Mouse (Mus musculus) right cerebral cortex, adult 2 months (tissue): ENCODE data around the gene Srrm3.

Experiments used
- DNase-seq, 2 experiments: peaks; one replicate each; pipeline ENCODE4 v3.0.0; 2021 to 2022; ENCODE audit warnings: low spot score in 2 of 2

The Srrm3 gene

GRCm38 (mm10) chr5:135822316-135822944, 15.7 kb downstream of the Srrm3 start:
- DNase-seq = peak in 1 of 2 experiments; percentile 32

DNA sequence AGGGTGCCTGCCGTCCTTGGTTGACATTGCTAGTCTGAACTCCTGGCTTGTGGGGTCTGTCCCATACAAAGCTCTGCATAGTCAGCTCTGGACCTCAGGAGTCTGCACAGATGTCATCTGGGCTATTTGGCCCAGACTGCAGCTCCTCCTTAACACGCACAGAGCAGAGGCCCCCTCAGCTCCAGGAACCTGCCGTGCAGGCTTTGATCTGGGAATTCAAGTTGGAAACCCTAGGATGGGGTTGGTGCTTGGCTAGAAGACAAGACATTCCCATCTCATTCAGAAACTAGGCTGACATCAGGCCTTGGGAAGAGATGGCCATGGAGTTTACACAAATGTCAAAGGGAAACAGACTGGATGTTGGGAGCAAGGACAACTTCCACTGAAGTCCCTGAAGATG, 17.8 kb downstream of the Srrm3 start:
- no peak for DNase-seq

DNA sequence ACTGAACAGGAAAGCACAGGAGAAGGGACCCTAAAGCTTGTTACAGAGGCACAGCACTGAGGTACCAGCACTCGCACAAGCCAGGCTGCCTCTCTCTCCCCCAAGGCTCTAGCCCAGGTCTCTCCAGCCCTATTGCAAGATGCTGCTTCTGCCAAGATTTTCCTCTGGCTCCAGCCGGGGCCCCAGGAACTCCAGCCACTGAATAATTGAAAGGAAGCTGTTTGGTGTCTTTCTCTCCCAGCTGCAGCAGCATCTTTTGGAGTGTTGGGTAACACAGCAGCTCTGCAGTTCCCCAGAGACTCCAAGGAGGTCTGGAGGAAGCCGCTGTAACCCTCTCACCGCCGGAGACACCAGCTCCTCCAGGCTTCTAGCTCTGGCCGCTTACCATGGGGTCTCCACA, 19.5 kb downstream of the Srrm3 start:
- DNase-seq = no peak

DNA sequence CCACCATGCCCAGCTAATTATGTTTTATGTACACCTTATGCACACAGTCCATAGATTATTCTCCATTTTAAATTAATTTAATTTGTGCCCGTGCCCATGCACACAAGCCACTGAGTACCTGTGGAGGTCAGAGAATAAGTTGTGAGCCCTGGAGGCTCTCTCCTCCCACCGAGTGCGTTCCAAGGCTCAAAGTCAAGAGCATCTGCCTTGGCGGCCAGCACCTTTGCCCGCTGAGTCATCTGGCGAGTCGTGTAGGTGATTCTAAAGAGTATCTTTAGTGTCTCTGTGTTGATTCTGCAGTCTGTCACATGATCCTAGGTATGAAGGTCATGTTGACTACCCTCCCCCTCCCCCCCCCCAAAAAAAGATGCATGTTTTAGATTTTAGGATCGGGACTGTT, 22.7 kb downstream of the Srrm3 start:
- no peak for DNase-seq

DNA sequence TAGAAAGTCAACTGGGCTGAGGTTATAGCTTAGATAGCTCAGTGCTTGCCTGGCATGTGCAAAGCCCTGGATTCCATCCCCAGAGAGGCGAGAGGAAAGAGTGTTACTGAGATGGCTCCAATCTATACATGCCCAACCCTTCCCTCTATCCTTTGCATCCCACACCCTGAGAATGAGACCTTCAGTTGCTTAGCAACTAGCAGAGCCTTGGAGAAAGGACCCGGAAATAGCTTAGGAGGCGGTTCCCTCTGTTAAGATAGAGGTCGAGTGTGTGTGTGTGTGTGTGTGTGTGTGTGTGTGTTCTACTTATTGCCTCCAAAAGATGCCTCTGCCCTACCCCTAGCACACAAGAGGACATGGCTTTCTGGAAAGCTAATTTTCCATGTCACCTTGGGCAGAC, 26.0 kb downstream of the Srrm3 start:
- peak; percentile 66 to 73 for DNase-seq

- peak; percentile 67 to 68 for DNase-seq
Observed at GRCm38 (mm10) chr5:135834769-135835491, 28.2 kb downstream of the Srrm3 start.

DNA sequence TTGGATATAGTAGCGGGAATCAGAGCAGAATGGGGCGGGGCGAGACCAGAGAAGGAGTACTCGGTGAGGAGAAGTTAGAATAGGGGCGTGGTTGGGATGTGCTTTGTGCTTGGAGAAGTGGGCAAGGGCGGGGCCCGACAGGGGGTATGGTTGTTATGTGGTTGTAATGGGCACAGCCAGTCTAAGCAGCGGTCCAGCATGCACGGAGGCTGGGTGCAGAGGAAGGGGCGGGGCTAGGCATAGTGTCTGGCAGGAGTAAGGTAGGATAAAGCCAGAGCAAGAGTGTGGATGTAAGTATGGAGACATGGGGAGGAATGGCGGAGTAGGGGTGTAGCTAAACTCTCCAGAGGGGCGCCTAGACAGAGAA, 28.8 kb downstream of the Srrm3 start:
- DNase-seq = no peak

- DNase-seq = no peak
Observed at GRCm38 (mm10) chr5:135835981-135836380, 29.3 kb downstream of the Srrm3 start.

DNA sequence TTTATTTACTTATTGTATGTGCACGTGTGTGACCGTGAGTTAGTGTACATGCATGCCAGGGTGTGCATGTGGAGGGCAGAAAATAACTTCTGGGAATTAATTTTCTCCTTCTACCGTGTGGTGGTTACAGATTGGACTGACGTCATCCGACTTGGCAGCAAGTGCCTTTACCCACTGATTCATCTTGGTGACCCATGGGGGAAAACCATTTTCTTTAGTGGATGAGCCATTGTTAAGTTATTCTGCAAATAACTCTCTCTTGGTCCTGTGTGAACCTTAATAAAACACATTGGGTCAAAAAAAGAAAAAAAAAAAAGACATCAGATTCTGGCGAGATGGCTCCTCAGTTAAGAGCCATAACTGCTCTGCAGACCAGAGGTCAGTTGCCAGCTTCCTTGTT, 35.0 kb downstream of the Srrm3 start:
- DNase-seq = no peak

GRCm38 (mm10) chr5:135843418-135843817, 36.7 kb downstream of the Srrm3 start:
- no peak for DNase-seq

GRCm38 (mm10) chr5:135845676-135846320, 39.1 kb downstream of the Srrm3 start:
- no peak for DNase-seq

GRCm38 (mm10) chr5:135847460-135847859, 40.8 kb downstream of the Srrm3 start:
- no peak for DNase-seq

- peak; percentile 44 to 48 for DNase-seq
Observed at GRCm38 (mm10) chr5:135847881-135848280, 41.2 kb downstream of the Srrm3 start.

- DNase-seq = no peak
Observed at GRCm38 (mm10) chr5:135851024-135851423, 44.3 kb downstream of the Srrm3 start.

GRCm38 (mm10) chr5:135851481-135851880, 44.8 kb downstream of the Srrm3 start:
- no peak for DNase-seq

- no peak for DNase-seq
Observed at GRCm38 (mm10) chr5:135852421-135852820, 45.7 kb downstream of the Srrm3 start.

- no peak for DNase-seq
Observed at GRCm38 (mm10) chr5:135853731-135854130, 47.0 kb downstream of the Srrm3 start.

- peak; percentile 83 to 85 for DNase-seq
Observed at GRCm38 (mm10) chr5:135855156-135855555, 48.5 kb downstream of the Srrm3 start.

DNA sequence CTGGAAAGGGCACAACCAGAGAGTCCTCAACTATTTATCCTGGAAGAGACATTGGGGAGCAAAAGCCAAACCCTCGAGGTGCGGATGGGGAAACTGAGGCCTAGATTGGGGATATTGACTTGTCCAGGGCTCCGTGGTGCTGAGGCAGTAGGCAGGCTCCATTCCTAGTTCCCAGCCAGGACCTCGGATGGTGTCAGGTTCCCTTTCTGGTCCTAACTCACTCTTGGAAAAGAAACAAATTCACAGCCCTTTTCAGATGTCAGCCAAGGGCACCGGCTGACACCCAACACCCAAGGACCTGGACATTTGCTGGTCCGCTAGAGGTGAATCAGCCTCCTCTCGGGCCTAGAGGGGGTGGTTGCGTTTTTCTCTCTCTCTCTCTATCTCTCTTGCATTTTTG, 60.0 kb downstream of the Srrm3 start:
- no peak for DNase-seq

DNA sequence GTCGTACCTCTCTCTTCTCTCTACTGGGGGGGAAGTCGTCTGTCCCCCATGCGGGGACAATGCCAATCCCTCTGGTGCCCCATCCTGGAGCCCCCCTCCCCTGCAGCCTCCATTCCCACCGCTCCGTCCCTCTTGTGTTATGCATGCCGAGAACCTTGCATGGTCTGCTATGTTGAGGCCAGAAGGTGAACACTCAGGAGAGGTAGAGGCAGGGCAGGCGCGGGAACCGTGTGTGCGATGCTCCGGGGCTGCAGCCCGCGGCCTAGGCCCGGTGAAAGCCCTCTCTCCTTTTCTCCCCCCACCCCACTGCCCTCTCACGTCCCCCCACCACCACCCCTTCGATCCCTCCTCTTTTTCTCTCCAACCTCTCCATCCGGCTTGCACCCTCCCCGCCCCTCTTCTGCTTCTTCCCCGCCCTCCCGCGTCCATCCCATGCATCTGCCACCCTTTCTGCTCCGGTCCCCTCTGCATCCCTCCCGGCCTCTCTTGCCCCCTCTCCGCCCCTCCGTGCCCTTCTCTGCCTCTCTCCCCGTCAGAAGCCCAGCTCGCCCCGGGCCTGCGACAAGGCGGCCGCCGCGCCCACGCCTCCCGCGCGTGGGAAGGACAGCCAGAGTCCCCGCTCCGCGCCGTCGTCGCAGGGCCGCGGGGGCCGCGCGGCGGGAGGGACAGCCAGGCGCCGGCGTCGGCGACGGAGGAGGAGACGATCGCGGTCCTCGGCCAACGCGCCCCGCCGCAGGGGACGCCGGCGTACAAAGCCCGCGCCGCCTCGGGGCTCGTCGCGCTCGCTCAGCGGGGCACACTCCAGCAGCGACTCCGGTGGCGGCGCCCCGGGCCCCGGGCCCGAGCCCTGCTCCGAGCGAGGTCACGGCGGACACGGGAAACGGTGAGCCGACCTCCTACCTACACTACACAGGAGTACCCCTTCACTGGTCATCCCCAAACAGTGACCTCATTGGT, 61.2 kb downstream of the Srrm3 start:
- peak; percentile 48 to 54 for DNase-seq

DNA sequence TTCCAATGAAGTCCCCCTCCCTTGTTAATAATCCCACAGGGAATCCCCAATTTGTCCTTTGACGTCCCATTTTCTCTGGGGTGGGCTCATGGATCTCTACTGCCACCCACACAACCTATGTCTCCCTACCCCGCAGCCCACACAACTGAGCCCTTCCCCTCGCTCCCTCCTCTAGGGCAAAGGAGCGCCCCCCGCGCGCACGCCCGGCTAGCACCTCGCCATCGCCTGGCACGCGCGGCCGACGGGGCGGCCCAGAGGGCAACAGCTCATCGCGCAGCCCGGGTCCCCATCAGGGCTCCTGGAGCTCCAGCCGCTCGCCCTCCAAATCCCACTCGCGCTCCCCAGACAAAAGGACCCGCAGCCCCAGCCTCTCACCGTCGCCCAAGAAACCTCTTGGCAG, 62.0 kb downstream of the Srrm3 start:
- DNase-seq = no peak
